Mouse (Mus musculus) E14TG2a.4 (cell line): ENCODE measurements around the gene Gm20388.

ENCODE experiments used
- CTCF ChIP-seq: conservative IDR thresholded peaks from 2 replicates; pipeline ENCODE4 v1.5.1; 2014; ENCODE audit warnings: low read length
- NANOG ChIP-seq: IDR thresholded peaks from 2 replicates; pipeline ENCODE4 v1.6.1; 2014; ENCODE audit warnings: borderline replicate concordance, low read length, mixed read lengths

DNA sequence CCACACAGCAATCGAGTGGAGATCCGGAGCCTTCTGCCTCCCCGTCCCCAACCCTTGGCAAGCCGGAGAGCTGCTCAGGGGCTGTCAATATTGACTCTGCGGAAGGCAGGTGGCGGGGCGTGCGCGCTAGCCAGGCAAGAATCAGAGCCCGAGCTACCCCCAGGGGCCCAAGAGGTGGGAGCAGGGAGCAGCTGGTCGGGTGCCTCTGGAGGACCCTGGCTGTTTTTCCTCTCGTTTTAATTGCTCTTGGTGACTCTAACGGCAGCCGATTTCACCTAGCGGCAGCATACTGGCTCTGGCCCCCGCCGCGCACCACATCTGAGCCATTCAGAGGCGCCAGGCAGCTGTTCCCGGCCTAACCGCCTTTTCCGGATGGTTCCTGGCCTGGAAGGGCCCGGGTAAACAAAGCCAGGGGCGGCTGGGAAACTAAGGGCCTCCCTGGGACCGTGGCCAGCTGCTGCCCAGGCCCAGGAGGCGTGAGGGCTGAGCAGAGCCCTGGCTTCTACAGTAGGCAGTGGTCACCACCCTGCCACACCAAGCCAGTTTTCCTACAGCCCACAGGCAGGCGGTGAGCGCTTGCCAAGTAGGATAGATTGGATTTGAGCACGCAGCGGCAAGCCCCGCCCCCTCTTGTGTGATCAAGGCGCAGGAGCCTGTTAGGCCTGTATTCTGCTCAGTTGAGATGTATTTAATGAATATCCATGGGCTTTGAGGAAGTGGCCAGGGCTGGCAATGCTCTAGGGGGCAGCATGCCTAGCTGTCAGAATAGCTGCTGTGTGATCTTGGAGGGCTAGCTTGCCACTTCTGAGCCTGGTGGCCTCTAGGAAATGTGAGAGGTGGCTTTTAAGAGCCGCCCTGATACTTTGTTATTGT lies 506.1 kb downstream of the Gm20388 start:
- no peak for TF ChIP-seq NANOG
- no peak; the same call in 1 of the 2 replicates for TF ChIP-seq CTCF
